Mouse (Mus musculus): ENCODE data around the gene Krtap22-2. TPM values are rescaled to one million over a fixed set of nuclear protein-coding genes. Genes with fewer than 3 reads are reported as not detected.
"Not testable (repeated sequence)": the region's sequence is repeated elsewhere in the genome, so short reads cannot be mapped to it uniquely, and the experiment has no call there.

Krtap22-2 gene
- total RNA-seq (2021) (not detected), polyA plus RNA-seq (2012; rRNA removed) (not detected in 2 replicates)
- long read RNA-seq: 0 reads

DNA sequence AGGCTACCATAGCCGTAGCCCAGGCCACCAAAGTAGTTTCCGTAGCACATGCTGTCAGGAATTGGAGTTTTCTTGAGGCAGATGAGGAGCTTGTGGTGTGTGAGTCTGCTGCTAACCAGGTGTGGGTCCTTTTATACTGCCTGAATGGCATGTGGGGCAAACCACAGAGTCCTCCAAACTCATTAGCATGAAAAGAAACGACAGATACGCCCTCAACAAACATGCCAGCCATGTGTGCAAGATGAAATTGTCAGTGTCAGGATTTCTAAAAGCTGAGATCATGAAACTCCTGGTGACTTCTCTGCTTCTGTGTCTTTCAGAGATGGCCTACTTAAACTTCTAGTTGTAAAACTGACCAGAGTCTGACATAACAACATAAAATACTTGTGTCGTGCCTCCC lies at the start of gene Krtap22-2:
TSS of gene Krtap22-2 (minus strand) at position 101 of the 400 bp plus-strand sequence.
- DNase-seq: no peak

GRCm38 (mm10) chr16:89047783-89048182 lies 37.2 kb upstream of the Krtap22-2 start, which contains the start of gene Krtap6-5:
TSS of gene Krtap6-5 (minus strand) at chr16:89047883.
- no peak for DNase-seq

DNA sequence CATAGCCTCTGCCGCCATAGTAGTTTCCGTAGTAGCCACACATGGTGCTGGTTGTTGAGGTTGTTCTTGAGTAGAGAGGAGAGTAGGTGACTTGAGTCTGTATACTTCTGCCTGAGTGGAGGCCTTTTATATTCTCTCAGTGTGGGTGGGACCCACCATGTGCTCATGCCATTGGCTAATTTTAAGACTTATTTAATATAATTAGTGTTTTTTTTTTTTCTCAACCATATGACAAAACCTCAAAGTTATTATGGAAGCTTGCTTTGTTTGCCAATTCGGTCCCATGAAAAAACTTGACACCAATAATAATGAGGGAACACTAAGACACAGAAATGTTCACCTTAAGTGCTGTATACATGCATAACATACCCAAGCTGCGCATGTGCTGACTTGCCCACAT lies 30.8 kb upstream of the Krtap22-2 start, which contains the start of gene Gm10228:
TSS of gene Gm10228 (minus strand) at position 101 of the 400 bp plus-strand sequence.
- not testable (repeated sequence) for DNase-seq

DNA sequence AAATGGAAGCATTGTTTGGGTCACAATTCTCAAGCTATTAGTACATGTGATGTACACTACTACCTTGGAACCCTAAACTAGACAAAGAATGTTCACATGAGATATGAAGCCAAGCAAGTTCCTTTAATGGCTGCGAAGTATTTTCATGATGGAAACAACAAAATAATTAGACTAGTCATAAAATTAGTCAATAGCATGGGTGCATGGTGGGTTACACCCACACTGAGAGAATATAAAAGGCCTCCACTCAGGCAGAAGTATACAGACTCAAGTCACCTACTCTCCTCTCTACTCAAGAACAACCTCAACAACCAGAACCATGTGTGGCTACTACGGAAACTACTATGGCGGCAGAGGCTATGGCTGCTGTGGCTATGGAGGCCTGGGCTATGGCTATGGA lies 20.8 kb upstream of the Krtap22-2 start, which contains the start of gene Krtap6-1:
TSS of gene Krtap6-1 (plus strand) at position 301 of the 400 bp plus-strand sequence.
- not testable (repeated sequence) for DNase-seq

DNA sequence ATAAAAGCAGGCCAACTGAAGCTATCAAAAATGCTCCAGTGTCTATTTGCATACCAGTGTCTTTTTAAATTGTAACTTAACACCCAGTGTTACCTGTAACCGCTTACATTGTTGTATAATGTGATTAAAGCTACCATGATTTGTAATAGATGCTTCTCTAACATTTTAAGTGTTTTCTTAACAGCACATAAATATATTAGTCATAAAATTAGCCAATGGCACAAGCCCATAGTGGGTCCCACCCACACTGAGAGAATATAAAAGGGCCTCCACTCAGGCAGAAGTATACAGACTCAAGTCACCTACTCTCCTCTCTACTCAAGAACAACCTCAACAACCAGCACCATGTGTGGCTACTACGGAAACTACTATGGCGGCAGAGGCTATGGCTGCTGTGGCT lies 4.4 kb upstream of the Krtap22-2 start, which contains the start of gene Gm10229:
TSS of gene Gm10229 (plus strand) at position 301 of the 400 bp plus-strand sequence.
- not testable (repeated sequence) for DNase-seq

- no peak for DNase-seq
Measured at GRCm38 (mm10) chr16:89013973-89014372, 3.4 kb upstream of the Krtap22-2 start.

GRCm38 (mm10) chr16:88962773-88963172 lies 47.8 kb downstream of the Krtap22-2 start, which contains the start of gene Krtap16-3:
TSS of gene Krtap16-3 (minus strand) at chr16:88962873.
- DNase-seq: no peak

Other genes starting within 250 kb of the Krtap22-2 start
- not detected for gene 2310057N15Rik, start 236.6 kb downstream of the Krtap22-2 start, total RNA-seq (2021)
- gene 2310057N15Rik, start 236.6 kb downstream of the Krtap22-2 start, polyA plus RNA-seq (2012; rRNA removed): not detected in 2 replicates
- not detected for gene Gm5965, start 232.9 kb downstream of the Krtap22-2 start, total RNA-seq (2021)
- not detected in 2 replicates for gene Gm5965, start 232.9 kb downstream of the Krtap22-2 start, polyA plus RNA-seq (2012; rRNA removed)
- gene Gm20741, start 198.5 kb downstream of the Krtap22-2 start, total RNA-seq (2021): not detected
- gene Gm20741, start 198.5 kb downstream of the Krtap22-2 start, polyA plus RNA-seq (2012; rRNA removed): not detected in 2 replicates
- not detected for gene Krtap15, start 190.5 kb downstream of the Krtap22-2 start, total RNA-seq (2021)
- not detected in 2 replicates for gene Krtap15, start 190.5 kb downstream of the Krtap22-2 start, polyA plus RNA-seq (2012; rRNA removed)
- gene Krtap14, start 184.6 kb downstream of the Krtap22-2 start, total RNA-seq (2021): not detected
- not detected in 2 replicates for gene Krtap14, start 184.6 kb downstream of the Krtap22-2 start, polyA plus RNA-seq (2012; rRNA removed)
- gene Krtap19-1, start 141.3 kb downstream of the Krtap22-2 start, total RNA-seq (2021): not detected
- not detected in 2 replicates for gene Krtap19-1, start 141.3 kb downstream of the Krtap22-2 start, polyA plus RNA-seq (2012; rRNA removed)
- not detected for gene Krtap19-2, start 136.5 kb downstream of the Krtap22-2 start, total RNA-seq (2021)
- gene Krtap19-2, start 136.5 kb downstream of the Krtap22-2 start, polyA plus RNA-seq (2012; rRNA removed): not detected in 2 replicates
- not detected for gene Krtap19-3, start 132.7 kb downstream of the Krtap22-2 start, total RNA-seq (2021)
- not detected in 2 replicates for gene Krtap19-3, start 132.7 kb downstream of the Krtap22-2 start, polyA plus RNA-seq (2012; rRNA removed)
- gene Krtap19-4, start 125.7 kb downstream of the Krtap22-2 start, total RNA-seq (2021): not detected
- gene Krtap19-4, start 125.7 kb downstream of the Krtap22-2 start, polyA plus RNA-seq (2012; rRNA removed): not detected in 2 replicates
- not detected for gene Krtap19-5, start 114.3 kb downstream of the Krtap22-2 start, total RNA-seq (2021)
- not detected in 2 replicates for gene Krtap19-5, start 114.3 kb downstream of the Krtap22-2 start, polyA plus RNA-seq (2012; rRNA removed)
- not detected for gene Krtap19-9b, start 78.5 kb downstream of the Krtap22-2 start, total RNA-seq (2021)
- gene Krtap19-9b, start 78.5 kb downstream of the Krtap22-2 start, polyA plus RNA-seq (2012; rRNA removed): not detected in 2 replicates
- gene Krtap16-3, start 47.9 kb downstream of the Krtap22-2 start, total RNA-seq (2021): not detected
- gene Krtap16-3, start 47.9 kb downstream of the Krtap22-2 start, polyA plus RNA-seq (2012; rRNA removed): not detected in 2 replicates
- gene Gm10229, start 4.5 kb upstream of the Krtap22-2 start, total RNA-seq (2021): not detected
- not detected in 2 replicates for gene Gm10229, start 4.5 kb upstream of the Krtap22-2 start, polyA plus RNA-seq (2012; rRNA removed)
- gene Krtap6-1, start 20.9 kb upstream of the Krtap22-2 start, total RNA-seq (2021): not detected
- not detected in 2 replicates for gene Krtap6-1, start 20.9 kb upstream of the Krtap22-2 start, polyA plus RNA-seq (2012; rRNA removed)
- not detected for gene Gm10228, start 30.7 kb upstream of the Krtap22-2 start, total RNA-seq (2021)
- not detected in 2 replicates for gene Gm10228, start 30.7 kb upstream of the Krtap22-2 start, polyA plus RNA-seq (2012; rRNA removed)
- not detected for gene Krtap6-5, start 37.1 kb upstream of the Krtap22-2 start, total RNA-seq (2021)
- gene Krtap6-5, start 37.1 kb upstream of the Krtap22-2 start, polyA plus RNA-seq (2012; rRNA removed): not detected in 2 replicates
- gene 1110025L11Rik, start 53.2 kb upstream of the Krtap22-2 start, total RNA-seq (2021): not detected
- gene 1110025L11Rik, start 53.2 kb upstream of the Krtap22-2 start, polyA plus RNA-seq (2012; rRNA removed): not detected in 2 replicates
- gene Krtap6-3, start 73.3 kb upstream of the Krtap22-2 start, total RNA-seq (2021): not detected
- not detected in 2 replicates for gene Krtap6-3, start 73.3 kb upstream of the Krtap22-2 start, polyA plus RNA-seq (2012; rRNA removed)
- not detected for gene Gm6358, start 130.1 kb upstream of the Krtap22-2 start, total RNA-seq (2021)
- gene Gm6358, start 130.1 kb upstream of the Krtap22-2 start, polyA plus RNA-seq (2012; rRNA removed): not detected in 2 replicates
- gene Gm10061, start 140.3 kb upstream of the Krtap22-2 start, total RNA-seq (2021): not detected
- not detected in 2 replicates for gene Gm10061, start 140.3 kb upstream of the Krtap22-2 start, polyA plus RNA-seq (2012; rRNA removed)
- gene Gm9789, start 147.2 kb upstream of the Krtap22-2 start, total RNA-seq (2021): not detected
- gene Gm9789, start 147.2 kb upstream of the Krtap22-2 start, polyA plus RNA-seq (2012; rRNA removed): not detected in 2 replicates
- gene Gm7735, start 158.7 kb upstream of the Krtap22-2 start, total RNA-seq (2021): not detected
- not detected in 2 replicates for gene Gm7735, start 158.7 kb upstream of the Krtap22-2 start, polyA plus RNA-seq (2012; rRNA removed)
- gene 1110057P08Rik, start 164.0 kb upstream of the Krtap22-2 start, total RNA-seq (2021): not detected
- not detected in 2 replicates for gene 1110057P08Rik, start 164.0 kb upstream of the Krtap22-2 start, polyA plus RNA-seq (2012; rRNA removed)
- gene Krtap20-2, start 195.1 kb upstream of the Krtap22-2 start, total RNA-seq (2021): not detected
- not detected in 2 replicates for gene Krtap20-2, start 195.1 kb upstream of the Krtap22-2 start, polyA plus RNA-seq (2012; rRNA removed)

Data from adrenal gland, adult 2 months (tissue).